Mouse (Mus musculus) thymus, adult 2 months (tissue): ENCODE results near the gene Ptbp3. TPM values are rescaled to one million over a fixed set of nuclear protein-coding genes. Genes with fewer than 3 reads are reported as not detected.

Experiments
- DNase-seq: peaks from one replicate; pipeline ENCODE4 v3.0.0; 2021
- H3K27ac ChIP-seq: fragments of 200-500 bp; 2 replicates; pipeline ENCODE4 v1.5.1; 2012; ENCODE audit warnings: low read length, control low read depth; ENCODE audit not compliant: control insufficient read depth, insufficient read depth
- H3K27me3 ChIP-seq: fragments of 200-500 bp; 2 replicates; pipeline ENCODE4 v1.6.1; 2012; ENCODE audit warnings: mild to moderate bottlenecking, low read length, moderate library complexity, mixed read lengths; ENCODE audit not compliant: control insufficient read depth, insufficient read depth
- H3K36me3 ChIP-seq: fragments of 200-500 bp; 2 replicates; pipeline ENCODE4 v1.6.1; 2012; ENCODE audit warnings: mild to moderate bottlenecking, low read length, moderate library complexity; ENCODE audit not compliant: control insufficient read depth, insufficient read depth
- H3K4me1 ChIP-seq: fragments of 200-500 bp; replicated peaks from 2 replicates; pipeline ENCODE4 v1.6.1; 2012; ENCODE audit warnings: low read length; ENCODE audit not compliant: control insufficient read depth, insufficient read depth
- H3K4me3 ChIP-seq: fragments of 200-500 bp; 2 replicates; pipeline ENCODE4 v1.5.1; 2012; ENCODE audit warnings: mild to moderate bottlenecking, low read length, control low read depth, moderate library complexity; ENCODE audit not compliant: control insufficient read depth, insufficient read depth
- CTCF ChIP-seq: fragments of 200-500 bp; IDR thresholded peaks from 2 replicates; pipeline ENCODE4 v1.5.1; 2012; ENCODE audit warnings: mild to moderate bottlenecking, control low read depth, low read length, moderate library complexity, borderline replicate concordance; ENCODE audit not compliant: control insufficient read depth, poor library complexity, insufficient read depth; ENCODE audit errors: extremely low read depth
- POLR2A ChIP-seq: fragments of 200-500 bp; IDR thresholded peaks from 2 replicates; pipeline ENCODE4 v1.6.1; 2012; ENCODE audit warnings: mild to moderate bottlenecking, low read length, control low read depth, moderate library complexity; ENCODE audit not compliant: control insufficient read depth, poor library complexity, insufficient read depth; ENCODE audit errors: extremely low read depth
- WGBS: fragments of 180-500 bp; shearing (Covaris S2); methylation state at CpG from one replicate; pipeline ENCODE4 v1.1.7; 2018; 5-methylcytosine and 5-hydroxymethylcytosine counted together
- polyA plus RNA-seq: library from polyadenylated mRNA; depleted of rRNA; stranded (reverse); fragments of >200 nt; gene quantifications from 2 replicates; pipeline ENCODE4 v1.2.3, GENCODE M21; 2012

Gene Ptbp3
- polyA plus RNA-seq, 1 experiment, result 90.4 TPM

- TF ChIP-seq CTCF, result no peak
- no peak for TF ChIP-seq POLR2A
- Histone ChIP-seq H3K27ac (peak overlapping the region; percentile 82), H3K4me3 (peak overlapping the region; percentile 95), H3K4me1 (peaks cover 2% of the 10 kb centered on the region), H3K27me3 (no peaks in the 10 kb centered on the region), H3K36me3 (no peaks in the 10 kb centered on the region)
- under 1% methylated on average over 18 of the region's 18 CpGs for WGBS
- no peak for DNase-seq
These were observed 1.1 kb downstream of the Ptbp3 start for GRCm38 (mm10) chr4:59548011-59548559.

GRCm38 (mm10) chr4:59547136-59547889, 1.9 kb downstream of the Ptbp3 start:
- Histone ChIP-seq H3K27me3 (no peaks in the 10 kb centered on the region), H3K27ac (no peak overlapping the region; the same call in 1 of the 2 replicates), H3K4me1 (peaks cover 2% of the 10 kb centered on the region), H3K4me3 (0 out of 2 replicates have a peak overlapping the region, but pooled peaks have one; percentile 10), H3K36me3 (no peaks in the 10 kb centered on the region)
- no peak for TF ChIP-seq POLR2A
- TF ChIP-seq CTCF, result no peak
- DNase-seq, result peak; percentile 59
- WGBS, result 11% methylated on average over 11 of the region's 11 CpGs

GRCm38 (mm10) chr4:59546285-59547071, 2.7 kb downstream of the Ptbp3 start:
- DNase-seq, result no peak
- Histone ChIP-seq H3K4me1 (peaks cover 2% of the 10 kb centered on the region), H3K4me3 (no peak overlapping the region), H3K27ac (no peak overlapping the region), H3K27me3 (no peaks in the 10 kb centered on the region), H3K36me3 (no peaks in the 10 kb centered on the region)
- WGBS, result 13% methylated on average over 7 of the region's 7 CpGs
- TF ChIP-seq CTCF, result no peak
- no peak for TF ChIP-seq POLR2A

GRCm38 (mm10) chr4:59544654-59545053, 4.5 kb downstream of the Ptbp3 start:
- 66% methylated on average over 2 of the region's 2 CpGs for WGBS
- H3K4me3 ChIP-seq, result no peak overlapping the region
- H3K27ac ChIP-seq, result no peak overlapping the region
- H3K27me3 ChIP-seq, result no peaks in the 10 kb centered on the region
- TF ChIP-seq POLR2A, result no peak
- no peak for TF ChIP-seq CTCF
- no peak for DNase-seq
- H3K36me3 ChIP-seq, result no peaks in the 10 kb centered on the region
- H3K4me1 ChIP-seq, result peaks cover 2% of the 10 kb centered on the region

GRCm38 (mm10) chr4:59543006-59543405, 6.2 kb downstream of the Ptbp3 start:
- H3K27me3 ChIP-seq, result no peaks in the 10 kb centered on the region
- H3K27ac ChIP-seq, result no peak overlapping the region
- H3K4me1 ChIP-seq, result peaks cover 2% of the 10 kb centered on the region
- DNase-seq, result no peak
- H3K36me3 ChIP-seq, result no peaks in the 10 kb centered on the region
- H3K4me3 ChIP-seq, result no peak overlapping the region
- TF ChIP-seq POLR2A (no peak), CTCF (no peak)

- Histone ChIP-seq H3K36me3 (no peaks in the 10 kb centered on the region), H3K27me3 (no peaks in the 10 kb centered on the region), H3K4me1 (no peaks in the 10 kb centered on the region), H3K4me3 (no peak overlapping the region), H3K27ac (no peak overlapping the region)
- 98% methylated on average over 1 of the region's 1 CpGs for WGBS
- TF ChIP-seq CTCF (no peak), POLR2A (no peak)
- no peak for DNase-seq
These were observed 12.9 kb downstream of the Ptbp3 start for GRCm38 (mm10) chr4:59536281-59536680.
